Mouse (Mus musculus): Measurements from ENCODE around the gene Mllt3. TPM values are rescaled to one million over a fixed set of nuclear protein-coding genes. Genes with fewer than 3 reads are reported as not detected.

The Mllt3 gene
- polyA plus RNA-seq (2014; fragmentation: Illumina TruSeq; extraction: RNeasy Lipid Tissue Mini Kit (QIAGEN cat#74804); ENCODE audit: low read depth, low replicate concordance): 6.1 TPM

GRCm38 (mm10) chr4:88033216-88033653, at the start of gene Mllt3:
Gene Mllt3, minus strand, starts transcription at chr4:88033364.

Other genes with a start within 250 kb of the Mllt3 start
- gene Focad, start 61.3 kb upstream of the Mllt3 start, polyA plus RNA-seq (2014; fragmentation: Illumina TruSeq; extraction: RNeasy Lipid Tissue Mini Kit (QIAGEN cat#74804); ENCODE audit: low read depth, low replicate concordance): 4.5 TPM

Measured in liver, adult 10 weeks (tissue).